Mouse (Mus musculus) bone marrow, adult 2 months (tissue): ENCODE data around the gene Hscb.

Source experiments
- CTCF ChIP-seq: fragments of 200-500 bp; IDR thresholded peaks from 2 replicates; pipeline ENCODE4 v1.5.1; 2011; ENCODE audit warnings: low read length, control low read depth; ENCODE audit not compliant: control insufficient read depth, insufficient read depth
- POLR2A ChIP-seq: fragments of 200-500 bp; IDR thresholded peaks from 2 replicates; pipeline ENCODE4 v1.6.1; 2011; ENCODE audit warnings: low read depth, mild to moderate bottlenecking, control low read depth, low read length, borderline replicate concordance; ENCODE audit not compliant: control insufficient read depth

DNA sequence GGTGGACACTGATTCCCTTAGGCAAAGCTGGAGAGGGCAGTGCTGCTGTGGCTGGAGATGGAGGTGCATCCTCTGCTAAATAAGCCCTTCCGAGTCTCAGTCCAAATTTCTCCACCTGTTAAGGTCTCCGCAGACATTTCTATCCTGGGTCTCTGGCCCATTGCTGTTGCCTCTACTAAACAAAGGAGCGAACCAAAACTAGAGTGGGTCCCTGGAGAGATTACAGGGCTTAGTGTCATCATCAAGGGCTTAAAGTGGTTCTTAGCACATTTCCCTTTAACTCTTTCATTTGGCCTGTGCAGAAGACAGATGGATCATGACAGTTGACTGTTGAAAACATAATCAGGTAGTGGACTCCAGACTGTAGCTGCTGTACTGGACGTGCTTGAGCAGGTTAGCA lies 49.0 kb upstream of the Hscb start:
- TF ChIP-seq POLR2A (no peak), CTCF (no peak)
